Mouse (Mus musculus): ENCODE data around the gene Kif5c.

Gene Kif5c

DNA sequence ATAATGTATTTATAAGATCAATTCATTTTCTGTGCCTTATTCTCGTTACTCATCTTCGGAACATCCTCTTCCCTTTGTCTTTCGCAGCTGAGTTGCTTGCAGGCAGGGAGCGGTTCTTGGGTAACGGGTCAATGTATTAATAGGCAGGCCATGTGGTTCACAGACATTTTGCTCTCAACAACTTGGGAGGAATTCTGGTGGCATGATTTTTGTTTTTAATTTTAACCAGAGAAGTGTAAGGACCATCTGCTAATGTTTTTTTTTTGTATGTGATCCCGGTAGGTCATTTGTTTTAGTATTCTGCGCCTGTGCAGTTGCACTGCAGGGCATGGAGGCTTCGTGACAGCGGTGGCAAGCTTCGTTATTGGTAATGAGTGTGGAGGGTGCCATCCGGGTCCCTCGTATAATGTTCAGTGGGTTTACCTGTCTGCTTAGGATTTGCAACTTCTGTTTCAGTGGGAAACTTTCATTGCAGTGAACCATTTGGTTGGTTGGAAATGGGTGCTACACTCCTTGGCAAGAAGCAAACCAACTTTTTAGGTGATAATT lies 41.4 kb downstream of the Kif5c start:
- ATAC-seq (ENCODE audit: insufficient number of reproducible peaks, low FRiP score, low TSS enrichment) = peak; percentile 47; the same call in 1 of the 2 replicates

DNA sequence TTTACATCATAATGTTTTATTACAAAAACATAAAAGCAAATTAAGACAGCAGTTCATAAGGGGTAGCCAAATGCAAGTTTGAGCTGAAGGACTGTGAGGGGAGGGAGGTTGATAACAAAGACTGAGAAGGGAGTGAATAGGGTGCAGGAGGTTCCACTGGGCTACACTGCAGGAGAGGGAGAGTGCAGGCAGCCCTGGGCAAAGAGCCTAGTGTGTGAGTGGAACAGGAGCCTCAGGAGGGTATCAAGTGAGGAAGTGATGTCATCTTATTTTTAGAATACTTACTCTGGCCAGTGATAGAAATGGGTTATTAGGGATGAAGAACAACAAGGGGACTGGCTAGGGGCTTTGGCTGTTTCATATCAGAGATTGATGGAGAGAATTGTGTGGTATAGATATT lies 42.2 kb downstream of the Kif5c start:
- 0 out of 2 replicates have a peak, but pooled peaks have one; percentile 33 for ATAC-seq (ENCODE audit: insufficient number of reproducible peaks, low FRiP score, low TSS enrichment)

DNA sequence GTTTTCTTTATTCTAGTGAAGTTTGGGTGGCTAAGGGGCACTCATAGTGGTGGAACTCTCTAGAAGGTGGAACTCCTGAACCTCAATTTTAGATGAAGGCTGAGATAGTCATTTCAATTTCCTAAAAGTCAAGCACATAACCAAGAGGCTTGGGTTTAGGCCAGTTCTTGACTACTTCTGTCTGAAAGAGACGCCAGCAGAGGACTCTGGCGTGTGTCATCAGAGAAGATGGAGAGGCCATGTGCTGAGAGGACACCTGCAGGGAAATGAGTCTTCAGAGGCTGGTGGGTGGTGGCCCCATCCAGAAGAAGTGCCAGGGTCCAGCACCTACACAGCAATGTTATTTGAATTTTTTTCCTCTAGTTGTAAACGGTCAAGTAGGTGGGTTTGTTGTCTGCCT lies 42.8 kb downstream of the Kif5c start:
- 0 out of 2 replicates have a peak, but pooled peaks have one; percentile 37 for ATAC-seq (ENCODE audit: insufficient number of reproducible peaks, low FRiP score, low TSS enrichment)

DNA sequence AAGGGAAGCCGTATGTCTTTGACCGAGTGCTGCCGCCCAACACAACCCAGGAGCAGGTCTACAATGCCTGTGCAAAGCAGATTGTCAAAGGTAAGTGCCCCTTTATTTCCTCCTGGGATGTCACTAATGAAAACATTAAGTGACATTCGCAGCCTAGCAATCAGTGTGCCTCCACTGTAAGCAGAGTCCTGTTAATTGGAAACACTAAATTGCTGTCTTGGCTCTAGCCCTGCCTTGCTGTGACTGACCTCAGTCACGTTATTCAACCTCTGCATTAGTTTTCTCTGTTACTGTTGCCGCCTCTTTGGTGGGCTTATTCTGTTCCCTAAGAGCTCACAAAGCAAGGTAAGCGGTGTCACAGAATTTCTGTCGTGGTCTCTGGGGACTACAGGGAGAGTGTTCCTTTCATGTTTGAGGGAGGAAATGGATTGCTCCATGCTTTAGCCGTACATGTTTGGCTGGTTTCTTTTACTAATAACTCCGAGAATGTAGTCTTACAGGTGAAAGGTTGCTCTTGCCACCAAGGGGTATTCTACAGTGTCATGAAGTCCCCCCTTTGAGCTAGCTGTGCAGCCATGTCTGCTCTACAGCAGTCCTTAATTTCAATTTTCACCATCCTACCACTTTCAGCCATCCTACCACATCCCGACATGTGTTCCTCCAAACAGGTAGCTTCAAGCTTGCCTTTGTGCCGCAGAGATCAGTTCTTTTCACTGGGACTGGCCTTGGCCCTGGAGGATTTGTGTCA lies 52.8 kb downstream of the Kif5c start:
- ATAC-seq (ENCODE audit: insufficient number of reproducible peaks, low FRiP score, low TSS enrichment) = no peak

DNA sequence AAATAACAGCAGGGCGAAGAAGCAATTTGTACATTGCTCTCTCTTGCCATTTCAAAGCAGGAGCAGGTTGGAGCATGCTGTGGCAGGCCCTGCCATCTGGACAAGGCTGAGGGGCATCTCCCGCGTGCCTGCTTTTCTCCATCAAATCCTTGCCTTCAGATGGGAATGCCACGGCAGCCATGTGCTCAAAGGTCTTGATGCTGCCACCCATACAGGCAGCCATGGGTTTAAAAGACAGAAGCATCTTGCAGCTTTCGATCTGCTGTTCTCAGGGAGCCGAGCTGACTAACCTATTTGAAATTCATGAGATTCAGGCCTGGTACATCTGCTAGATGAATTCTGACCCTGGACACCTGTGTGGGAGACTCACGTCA lies 53.4 kb downstream of the Kif5c start:
- peak; percentile 91 for ATAC-seq (ENCODE audit: insufficient number of reproducible peaks, low FRiP score, low TSS enrichment)

DNA sequence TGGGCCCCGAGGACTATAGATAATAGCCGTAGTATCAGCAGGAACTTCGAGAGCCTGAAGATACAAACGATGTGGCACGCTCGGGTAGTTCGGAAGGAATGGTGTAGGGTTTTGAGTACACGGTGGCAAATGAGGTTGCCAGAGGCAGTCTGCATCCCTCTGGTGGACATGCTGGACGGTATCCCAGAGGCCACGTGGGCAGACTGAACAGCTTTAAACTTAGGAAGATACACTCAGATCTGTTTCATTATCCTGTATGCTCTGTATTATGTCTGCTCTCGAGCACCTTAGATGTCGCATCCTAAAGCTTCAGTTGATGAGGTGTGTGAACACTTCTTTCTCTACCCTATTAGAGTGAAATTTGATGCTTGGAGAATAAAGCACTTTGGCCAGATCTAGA lies 56.9 kb downstream of the Kif5c start:
- no peak for ATAC-seq (ENCODE audit: insufficient number of reproducible peaks, low FRiP score, low TSS enrichment)

DNA sequence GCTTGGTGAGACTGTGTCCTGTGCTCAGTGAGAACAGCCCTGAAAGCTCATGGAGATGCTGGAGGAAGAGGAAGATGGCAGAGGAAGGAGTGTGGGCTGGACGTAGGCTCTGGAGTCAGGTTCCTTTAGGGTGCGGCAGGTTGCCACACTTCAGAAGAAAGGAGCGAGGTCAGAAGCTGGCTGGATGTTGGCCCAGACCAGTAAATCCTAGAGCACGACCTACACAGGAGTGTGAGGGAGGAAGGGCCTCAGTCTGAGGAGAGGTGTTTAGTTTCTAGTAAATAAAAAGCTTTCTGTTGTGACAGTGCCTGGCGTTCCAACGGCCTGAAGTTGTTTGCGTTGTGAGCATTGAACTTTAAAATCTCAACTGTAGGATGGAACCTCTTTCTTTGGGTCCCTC lies 59.3 kb downstream of the Kif5c start:
- ATAC-seq (ENCODE audit: insufficient number of reproducible peaks, low FRiP score, low TSS enrichment) = no peak

DNA sequence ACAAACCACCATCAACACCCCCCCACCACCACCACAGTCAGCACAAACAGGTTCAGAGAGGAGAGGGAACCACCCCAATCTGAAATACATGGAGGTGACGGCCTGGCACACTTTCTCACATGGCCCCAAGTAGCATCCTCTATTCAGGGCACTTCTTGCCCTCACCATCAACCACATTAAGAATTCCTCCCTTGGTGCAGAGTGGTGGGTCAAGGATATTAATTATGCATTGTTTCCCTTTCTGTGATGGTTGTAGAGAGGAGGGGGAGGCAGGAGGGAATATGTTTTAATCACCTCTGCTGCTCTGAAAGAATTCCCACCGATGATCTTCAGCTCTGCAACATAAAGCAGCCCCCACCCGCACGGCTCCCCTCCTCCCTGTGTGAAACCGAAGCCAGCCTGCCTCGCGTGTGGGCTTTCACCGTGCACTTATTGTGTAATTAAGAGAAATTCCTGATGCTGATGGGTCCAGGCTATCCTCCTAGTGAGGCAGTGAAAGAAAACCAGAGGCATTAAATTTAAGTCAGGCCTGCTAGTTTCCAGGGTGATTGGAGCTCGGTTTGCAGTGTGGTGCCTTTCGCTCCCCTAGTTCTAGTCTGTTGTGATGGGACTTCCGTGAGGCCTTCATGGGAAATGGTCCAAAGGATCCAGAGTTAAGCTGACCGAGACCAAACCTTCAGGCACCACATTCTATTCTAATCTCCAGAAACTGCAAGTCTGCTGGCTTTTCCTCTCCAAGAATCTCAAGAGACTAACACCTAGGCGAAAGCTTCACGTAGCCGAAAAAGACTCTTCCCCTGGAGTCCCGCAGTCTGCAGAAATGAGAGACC lies 60.3 kb downstream of the Kif5c start:
- no peak for ATAC-seq (ENCODE audit: insufficient number of reproducible peaks, low FRiP score, low TSS enrichment)

DNA sequence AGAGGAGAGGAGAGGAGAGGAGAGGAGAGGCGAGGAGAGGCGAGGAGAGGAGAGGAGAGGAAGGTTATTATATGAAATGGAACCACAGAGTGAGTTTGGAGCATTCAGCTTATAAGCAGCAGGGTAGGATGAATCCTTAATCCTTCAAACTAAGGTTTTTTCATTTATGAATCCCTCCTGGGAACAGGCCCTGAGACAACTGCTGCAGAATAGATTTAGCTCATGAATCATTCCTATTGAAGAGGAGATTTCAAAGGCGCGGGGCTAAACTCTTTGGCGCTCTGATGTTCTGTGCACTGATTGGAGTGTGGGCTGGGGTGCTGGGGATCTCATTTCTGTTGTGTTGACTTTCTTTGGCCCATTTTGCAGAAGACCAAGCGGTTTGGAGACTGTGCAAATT lies 63.7 kb downstream of the Kif5c start:
- no peak for ATAC-seq (ENCODE audit: insufficient number of reproducible peaks, low FRiP score, low TSS enrichment)

DNA sequence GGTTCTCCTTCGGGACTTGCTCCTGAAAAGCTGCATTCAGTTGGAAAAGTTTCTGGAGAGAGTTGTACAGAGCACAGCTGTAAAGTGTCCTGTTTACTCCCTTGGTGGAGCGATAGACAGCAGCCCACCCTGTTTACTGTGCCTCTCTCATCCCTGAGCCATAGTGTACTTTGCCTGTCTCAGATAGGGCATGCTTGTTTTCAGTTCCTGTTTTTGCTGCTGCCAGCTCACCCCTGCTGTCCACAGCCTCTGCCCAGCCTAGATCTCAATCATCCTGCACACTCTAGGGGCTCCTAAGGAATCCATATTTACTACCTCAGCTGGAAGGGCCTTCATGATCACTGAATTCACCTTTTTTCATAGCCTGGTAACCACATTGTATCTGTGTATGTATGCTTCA lies 65.7 kb downstream of the Kif5c start:
- ATAC-seq (ENCODE audit: insufficient number of reproducible peaks, low FRiP score, low TSS enrichment) = no peak

DNA sequence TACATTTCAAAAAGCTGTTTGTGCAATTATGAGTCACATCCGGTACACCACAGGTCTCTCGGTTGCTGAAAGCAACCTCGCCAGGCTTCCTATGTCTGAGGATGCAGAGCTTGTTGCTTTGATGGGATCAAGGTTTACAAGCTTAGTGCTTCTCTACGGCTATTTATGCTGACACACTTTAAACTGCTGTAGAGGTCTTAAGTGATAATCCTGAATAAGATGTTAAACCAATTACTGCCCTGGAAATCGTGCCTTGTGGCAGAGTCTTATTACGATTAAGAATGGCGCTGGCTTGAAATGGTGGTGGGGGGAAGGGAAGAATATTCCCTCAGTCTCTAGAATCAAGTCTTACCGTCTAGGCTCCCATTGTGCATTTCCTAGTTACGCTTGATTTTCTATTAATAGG lies 71.3 kb downstream of the Kif5c start:
- no peak for ATAC-seq (ENCODE audit: insufficient number of reproducible peaks, low FRiP score, low TSS enrichment)

DNA sequence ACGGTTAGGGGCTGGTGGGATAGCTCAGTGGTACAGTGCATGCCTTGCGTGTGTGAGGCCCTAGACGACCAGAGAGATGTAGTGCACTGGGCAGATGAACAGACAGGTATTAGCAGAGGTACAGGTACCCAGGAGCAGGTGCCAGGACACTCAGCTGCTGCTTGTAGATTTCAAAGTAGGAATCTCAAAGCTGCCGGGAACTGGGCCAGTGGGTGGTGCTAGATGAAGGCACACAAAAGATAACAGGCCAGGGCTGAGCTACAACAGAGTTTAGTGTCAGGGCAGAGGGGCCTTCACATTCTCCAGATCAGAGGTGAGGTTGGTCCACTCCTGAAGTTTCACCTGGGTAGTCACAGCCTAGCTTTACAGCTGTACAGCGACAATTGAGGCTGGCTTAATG lies 72.3 kb downstream of the Kif5c start:
- no peak for ATAC-seq (ENCODE audit: insufficient number of reproducible peaks, low FRiP score, low TSS enrichment)

DNA sequence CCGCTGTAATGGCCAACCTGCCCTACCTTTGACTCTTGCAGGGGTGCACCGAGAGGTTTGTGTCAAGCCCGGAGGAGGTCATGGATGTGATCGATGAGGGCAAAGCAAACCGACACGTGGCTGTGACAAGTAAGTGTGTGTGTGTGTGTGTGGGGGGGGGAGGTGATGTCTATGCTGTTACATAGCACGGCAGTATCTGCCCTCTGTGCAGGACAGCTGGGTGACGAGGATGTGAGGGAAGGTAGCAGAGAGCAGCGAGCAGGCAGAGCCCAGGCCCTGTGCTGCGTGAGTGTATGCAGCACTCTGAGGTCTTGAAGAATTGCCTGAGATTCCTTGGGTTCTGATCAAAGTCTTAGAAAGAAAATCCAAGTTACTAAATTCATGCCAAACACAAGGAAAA lies 75.6 kb downstream of the Kif5c start:
- ATAC-seq (ENCODE audit: insufficient number of reproducible peaks, low FRiP score, low TSS enrichment) = no peak

DNA sequence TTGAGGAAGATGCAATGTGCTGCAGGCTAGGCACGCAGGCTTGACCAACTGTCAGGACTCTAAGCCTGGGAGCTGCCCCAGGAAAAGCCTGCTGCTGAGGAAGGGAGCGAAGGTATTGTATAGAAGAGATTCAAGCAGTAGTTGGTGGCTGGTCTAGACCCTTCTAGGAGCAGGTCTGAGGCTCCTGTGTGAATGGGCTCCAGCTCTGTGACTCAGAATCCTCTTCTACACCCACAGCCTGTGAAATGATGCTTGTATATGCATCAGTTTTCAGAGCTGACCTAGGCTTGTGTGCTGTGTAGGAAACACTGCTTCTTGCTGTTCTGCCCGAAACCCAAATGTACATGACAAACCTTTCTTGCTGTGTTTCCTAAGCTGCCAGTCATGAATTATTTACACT lies 76.4 kb downstream of the Kif5c start:
- no peak for ATAC-seq (ENCODE audit: insufficient number of reproducible peaks, low FRiP score, low TSS enrichment)

DNA sequence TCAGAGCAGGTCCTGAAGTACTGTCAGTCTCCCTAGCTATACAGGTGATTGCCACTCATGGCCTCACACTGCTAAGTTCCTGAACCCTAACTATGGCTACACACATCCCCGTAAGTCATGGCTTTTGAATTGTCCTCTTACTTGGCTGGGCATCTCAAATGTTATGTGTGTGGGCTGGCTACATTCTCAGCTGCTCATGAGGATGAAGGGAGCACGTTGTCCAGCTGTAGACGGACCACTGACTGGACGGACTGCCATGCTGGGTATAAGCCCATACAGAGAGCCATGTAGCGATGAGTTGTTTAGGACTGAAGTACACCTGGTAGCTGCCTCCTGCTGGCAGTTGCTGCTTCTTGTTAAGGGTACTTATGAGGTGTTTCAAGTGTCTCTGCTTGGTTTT lies 79.8 kb downstream of the Kif5c start:
- ATAC-seq (ENCODE audit: insufficient number of reproducible peaks, low FRiP score, low TSS enrichment) = no peak

DNA sequence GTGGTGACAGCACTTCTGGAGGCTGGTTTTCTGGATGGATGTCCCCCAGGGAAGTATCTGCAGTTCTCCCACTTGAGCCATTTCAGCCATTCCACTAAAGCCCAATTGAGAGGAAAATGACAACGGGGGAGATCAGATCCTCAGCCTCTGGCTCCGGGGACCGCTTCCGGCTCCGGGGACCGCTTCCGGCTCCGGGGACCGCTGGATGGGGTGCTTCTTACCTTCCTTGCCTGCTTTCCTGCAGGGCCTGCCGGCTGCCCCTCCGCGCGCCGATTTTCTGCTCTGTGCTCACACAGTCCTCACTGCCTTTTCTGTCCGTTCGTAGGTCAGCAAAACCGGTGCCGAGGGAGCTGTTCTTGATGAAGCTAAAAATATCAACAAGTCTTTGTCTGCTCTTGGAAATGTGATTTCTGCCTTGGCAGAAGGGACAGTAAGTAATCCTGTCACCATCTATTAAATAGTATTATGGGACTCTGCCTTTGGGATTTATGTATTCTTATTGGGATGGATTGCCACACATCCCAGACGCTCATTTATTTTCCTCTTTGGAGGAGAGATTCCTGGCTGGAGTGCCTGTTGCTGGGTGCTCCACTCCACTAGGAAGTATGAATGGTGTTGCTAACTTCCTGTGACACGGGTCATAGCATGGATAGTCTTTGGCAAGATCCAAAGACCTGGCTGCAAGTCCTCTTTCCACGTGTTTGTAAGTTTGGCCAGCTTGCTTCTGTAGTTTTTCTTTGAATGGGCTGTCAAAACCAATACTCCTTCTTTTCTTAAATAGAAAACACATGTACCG lies 81.3 kb downstream of the Kif5c start:
- ATAC-seq (ENCODE audit: insufficient number of reproducible peaks, low FRiP score, low TSS enrichment) = 0 out of 2 replicates have a peak, but pooled peaks have one; percentile 23

DNA sequence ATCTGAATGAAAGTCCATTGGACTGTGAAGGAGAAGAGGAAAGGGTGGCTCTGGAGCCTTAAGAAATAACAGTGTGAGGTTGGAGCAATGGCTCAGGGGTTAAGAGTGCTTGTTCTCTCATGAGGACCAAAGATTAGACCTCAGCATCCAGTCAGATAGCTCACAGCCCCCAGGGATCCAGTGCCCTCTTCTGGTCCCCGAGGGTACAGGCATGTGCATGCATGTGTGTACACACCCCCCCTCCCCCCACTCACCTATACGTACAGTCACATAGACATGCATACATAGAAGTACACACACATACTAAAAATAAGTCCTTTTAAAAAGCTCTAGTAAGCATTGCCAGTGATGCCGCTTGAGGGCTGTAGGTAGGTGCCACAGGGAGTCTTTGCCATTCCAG lies 91.1 kb downstream of the Kif5c start:
- ATAC-seq (ENCODE audit: insufficient number of reproducible peaks, low FRiP score, low TSS enrichment) = 0 out of 2 replicates have a peak, but pooled peaks have one; percentile 18

DNA sequence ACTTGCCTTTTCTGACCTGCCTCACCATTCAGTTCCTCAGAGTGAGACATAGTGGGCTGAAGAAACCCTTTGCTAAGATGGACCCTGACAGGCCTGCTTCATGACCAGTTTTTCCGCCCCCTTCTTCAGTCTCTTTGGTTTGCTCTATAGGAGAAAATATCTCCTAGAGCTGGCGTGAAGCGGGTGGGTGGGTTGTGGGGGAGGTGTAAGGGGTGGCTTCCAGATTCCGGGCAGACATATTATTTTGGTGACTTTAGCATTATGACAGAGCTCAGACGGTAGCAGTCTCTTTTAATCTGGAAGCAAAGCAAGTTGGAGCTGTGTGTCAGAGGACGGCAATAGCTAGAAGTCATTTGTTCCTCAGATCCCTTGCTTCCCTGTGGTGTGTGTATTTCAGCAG lies 92.6 kb downstream of the Kif5c start:
- no peak for ATAC-seq (ENCODE audit: insufficient number of reproducible peaks, low FRiP score, low TSS enrichment)

DNA sequence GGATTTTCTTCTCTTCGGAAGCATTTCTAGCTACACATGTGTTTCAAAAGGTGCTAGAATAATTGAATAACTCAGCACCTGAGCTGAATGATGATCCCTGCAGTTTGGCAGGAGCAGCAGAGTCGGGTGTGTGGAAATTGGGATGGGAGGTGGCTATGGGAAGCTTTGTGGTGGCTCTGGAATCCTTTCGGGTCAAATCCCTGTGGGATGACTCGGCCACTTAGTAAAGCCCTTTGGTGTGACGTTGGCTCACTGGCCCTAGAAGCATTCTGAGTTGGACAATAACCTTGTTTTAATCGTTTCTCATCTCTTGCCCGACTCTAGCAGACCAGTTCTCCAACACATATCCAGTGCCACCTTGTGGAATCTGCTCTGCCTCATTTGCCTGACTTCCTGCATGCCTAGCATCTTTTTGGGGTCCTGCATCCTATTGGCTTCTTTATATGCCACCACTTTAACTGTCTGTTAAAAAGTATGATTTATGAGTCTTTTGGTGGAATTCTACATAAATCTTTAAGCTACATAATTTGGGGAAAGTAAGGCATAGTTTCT lies 93.3 kb downstream of the Kif5c start:
- ATAC-seq (ENCODE audit: insufficient number of reproducible peaks, low FRiP score, low TSS enrichment) = peak; percentile 54; the same call in 1 of the 2 replicates

DNA sequence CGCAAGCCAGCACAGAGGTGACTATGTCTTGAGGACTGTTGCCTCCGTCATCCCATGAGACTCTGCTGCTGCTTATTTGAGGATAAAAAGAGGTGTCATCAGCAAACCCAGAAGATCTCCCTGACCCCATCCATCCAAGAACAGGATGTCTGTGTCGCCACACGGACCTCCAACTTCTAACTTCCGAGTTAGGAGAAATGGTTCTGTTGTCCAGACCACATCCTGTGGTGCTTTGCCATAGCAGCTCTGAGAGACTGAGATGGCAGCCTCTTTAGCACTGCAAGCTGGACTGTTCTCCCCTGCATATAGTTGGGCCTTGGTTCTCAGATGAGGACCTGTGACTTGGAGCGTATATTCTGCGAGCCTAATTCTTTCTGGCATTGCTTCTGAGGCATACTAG lies 97.4 kb downstream of the Kif5c start:
- no peak for ATAC-seq (ENCODE audit: insufficient number of reproducible peaks, low FRiP score, low TSS enrichment)
